In the genomic region with DNA sequence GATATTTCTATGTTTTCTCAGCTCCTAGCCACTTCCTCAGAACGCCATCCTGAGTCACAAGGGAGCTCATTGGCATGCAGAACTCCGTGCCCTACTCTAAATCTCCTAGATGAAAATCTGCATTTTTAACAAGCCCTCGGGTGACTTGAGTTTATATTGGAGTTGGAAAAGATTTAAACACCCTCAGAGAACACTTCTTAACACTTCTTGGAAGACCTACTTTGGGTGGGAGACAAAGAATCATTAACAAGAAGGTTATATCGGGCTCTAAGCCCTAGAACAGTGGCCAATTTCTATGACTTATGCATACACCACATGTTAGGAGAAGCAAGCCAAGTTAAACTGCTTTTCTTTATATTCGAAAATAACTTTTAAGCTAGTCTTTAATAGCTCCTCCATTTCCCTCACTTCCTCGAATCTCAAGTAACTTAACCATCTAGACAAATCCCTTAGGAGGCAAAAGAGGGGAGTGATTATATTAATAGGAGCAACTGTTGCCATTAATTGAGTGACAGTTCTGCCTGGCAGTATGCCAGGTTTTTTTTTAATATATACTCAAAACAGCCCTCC, we compare ENCODE assay signal across 17 mouse cellular contexts. TPM values are rescaled to one million over a fixed set of nuclear protein-coding genes. Genes with fewer than 3 reads are reported as not detected.
"Had no signal": no experiment of that assay in that cellular context is flagged by ENCODE, and none has a peak within 500 bp of the region (broad histone marks: within the 10 kb centered on the region; RNA-seq: fewer than 3 reads in every experiment).

No protein-coding gene starts in this region.

- ATAC-seq: midbrain, embryonic 16.5 days had no signal

- H3K36me3 ChIP-seq: limb, embryonic 12.5 days; midbrain, embryonic 12.5 days; neural tube, embryonic 13.5 days had no signal

- DNase-seq: kidney, adult 8-10 months; kidney, postnatal 36 days; lung, adult 18-20 months; retina, postnatal 1 day; right cerebral cortex, postnatal 4 days; spleen, adult 18-20 months; thymus, adult 2 months; thymus, postnatal 36 days had no signal

- H3K4me3 ChIP-seq: limb, embryonic 12.5 days; midbrain, embryonic 12.5 days; neural tube, embryonic 13.5 days had no signal

- H3K27ac ChIP-seq: kidney, postnatal 0 days; limb, embryonic 12.5 days; liver, embryonic 14.5 days; midbrain, embryonic 12.5 days; neural tube, embryonic 13.5 days had no signal

- H3K9me3 ChIP-seq: limb, embryonic 12.5 days; midbrain, embryonic 12.5 days had no signal

- H3K4me2 ChIP-seq: limb, embryonic 12.5 days; midbrain, embryonic 12.5 days; neural tube, embryonic 13.5 days had no signal

- H3K9ac ChIP-seq: limb, embryonic 12.5 days; liver, embryonic 14.5 days; midbrain, embryonic 12.5 days; neural tube, embryonic 13.5 days had no signal

RNA-seq across cellular contexts. Expression of a gene that starts 56.6 kb away (rescaled TPM):
- total RNA-seq: left cerebral cortex, adult 18-20 months; liver, adult 2 months; megakaryocyte-erythroid progenitor cell, adult 5-6 weeks had no signal
- polyA plus RNA-seq: liver, adult 2 months had no signal
